Mouse (Mus musculus) macrophage (primary cell): ENCODE measurements around the gene Crebl2. TPM values are rescaled to one million over a fixed set of nuclear protein-coding genes. Genes with fewer than 3 reads are reported as not detected.

Source experiments
- H3K27ac ChIP-seq: fragments of 350-480 bp; formaldehyde crosslinking; 2 replicates; pipeline ENCODE4 v1.9.0; 2021
- H3K36me3 ChIP-seq: fragments of 350-480 bp; formaldehyde crosslinking; 2 replicates; pipeline ENCODE4 v1.9.0; 2021; ENCODE audit errors: inconsistent target
- H3K4me3 ChIP-seq: fragments of 350-480 bp; formaldehyde crosslinking; 2 replicates; pipeline ENCODE4 v1.9.0; 2021; ENCODE audit errors: inconsistent target
- H3K79me2 ChIP-seq: fragments of 350-480 bp; formaldehyde crosslinking; 2 replicates; pipeline ENCODE4 v1.9.0; 2021; ENCODE audit errors: inconsistent target
- WGBS: methylation state at CpG from one replicate; pipeline ENCODE4 v1.1.7; 2026; ENCODE audit warnings: inconsistent platforms; ENCODE audit not compliant: missing documents; 5-methylcytosine and 5-hydroxymethylcytosine counted together
- polyA plus RNA-seq: library from polyadenylated mRNA; stranded (reverse); fragments of 250-400 nt; gene quantifications from 3 replicates; pipeline ENCODE4 v1.2.4, GENCODE M21; 2018; ENCODE audit warnings: inconsistent platforms

Crebl2 gene
- polyA plus RNA-seq, 1 experiment from 2014 or later: 8.3 TPM

DNA sequence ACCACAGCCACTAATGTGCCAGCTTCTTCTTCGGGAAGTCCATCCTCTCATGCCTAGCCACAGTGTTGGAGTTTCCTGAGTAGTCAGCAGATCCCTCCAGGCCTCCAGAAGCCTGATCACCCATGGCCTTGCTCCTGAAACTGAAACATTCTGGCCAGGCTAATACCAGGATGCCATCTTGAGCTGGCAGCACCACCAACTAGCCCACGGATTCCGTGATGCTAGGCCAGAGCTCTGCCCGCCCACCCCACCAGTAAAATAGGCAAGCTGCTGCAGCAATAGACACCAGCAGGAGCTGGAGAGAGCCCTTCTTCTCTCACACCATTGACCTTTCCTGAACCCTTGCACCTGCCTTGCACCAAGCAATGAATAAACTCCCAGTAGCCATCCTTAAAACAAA is 17.6 kb downstream of the Crebl2 start:
- Histone ChIP-seq H3K4me3 (no peak overlapping the region), H3K79me2 (no peaks in the 10 kb centered on the region), H3K36me3 (no peaks in the 10 kb centered on the region), H3K27ac (no peak overlapping the region)
- 87% methylated on average over 4 of the region's 4 CpGs for whole genome bisulfite sequencing

DNA sequence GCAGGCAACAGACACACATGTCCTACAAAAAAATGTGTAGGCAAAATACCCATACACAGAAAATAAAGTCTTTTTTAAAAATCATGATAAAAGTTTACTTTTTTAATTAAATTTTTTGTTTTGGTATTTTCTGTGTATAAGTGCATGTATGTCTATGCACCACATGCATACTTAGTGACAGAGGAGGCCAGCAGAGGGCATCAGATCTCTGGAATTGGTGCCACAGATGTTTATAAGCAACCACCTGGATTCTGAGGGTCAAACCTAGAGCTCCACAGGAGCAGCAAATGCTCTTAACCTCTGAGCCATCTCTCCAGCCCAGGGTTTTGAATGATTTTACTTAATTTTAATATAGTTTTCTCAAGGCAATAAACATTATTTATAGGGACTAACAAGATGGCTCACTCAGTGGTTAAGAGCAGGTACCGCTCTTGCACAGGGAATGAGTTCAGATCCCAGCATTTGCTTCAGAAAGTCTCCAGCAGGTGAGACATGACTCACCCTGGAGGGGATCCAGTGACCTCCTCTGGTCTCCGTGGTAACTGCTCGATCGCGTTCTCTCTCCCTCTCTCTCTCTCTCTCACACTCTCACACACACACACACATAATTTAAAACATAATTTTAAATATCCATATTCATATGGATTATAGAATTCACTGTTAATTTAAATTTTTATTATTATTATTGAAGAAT is 18.4 kb downstream of the Crebl2 start:
- 97% methylated on average over 5 of the region's 5 CpGs for WGBS
- no peaks in the 10 kb centered on the region for H3K79me2 ChIP-seq
- H3K36me3 ChIP-seq: peaks cover 6% of the 10 kb centered on the region; the same call in 1 of the 2 replicates
- no peak overlapping the region for H3K4me3 ChIP-seq
- H3K27ac ChIP-seq: no peak overlapping the region

DNA sequence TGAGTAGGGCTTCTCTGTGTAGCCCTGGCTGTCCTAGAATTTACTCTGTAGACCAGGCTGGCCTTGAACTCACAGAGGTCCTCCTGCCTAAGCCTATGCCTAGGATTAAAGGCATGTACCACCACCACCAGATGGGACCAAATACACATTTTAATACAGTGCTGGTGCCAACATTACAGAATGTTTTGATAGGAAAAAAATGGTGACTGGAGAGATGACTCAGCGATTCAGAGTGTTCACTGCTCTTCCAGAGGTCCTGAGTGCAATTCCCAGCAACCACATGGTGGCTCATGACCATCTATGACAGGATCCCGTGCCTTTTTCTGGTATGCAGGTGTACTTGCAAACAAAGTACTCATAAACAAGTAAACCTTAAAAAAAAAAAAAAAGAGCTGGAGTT is 19.5 kb downstream of the Crebl2 start:
- H3K27ac ChIP-seq: no peak overlapping the region
- no peaks in the 10 kb centered on the region for H3K79me2 ChIP-seq
- H3K36me3 ChIP-seq: peaks cover 10% of the 10 kb centered on the region; the same call in 1 of the 2 replicates
- H3K4me3 ChIP-seq: no peak overlapping the region
- 100% methylated on average over 2 of the region's 2 CpGs for WGBS

DNA sequence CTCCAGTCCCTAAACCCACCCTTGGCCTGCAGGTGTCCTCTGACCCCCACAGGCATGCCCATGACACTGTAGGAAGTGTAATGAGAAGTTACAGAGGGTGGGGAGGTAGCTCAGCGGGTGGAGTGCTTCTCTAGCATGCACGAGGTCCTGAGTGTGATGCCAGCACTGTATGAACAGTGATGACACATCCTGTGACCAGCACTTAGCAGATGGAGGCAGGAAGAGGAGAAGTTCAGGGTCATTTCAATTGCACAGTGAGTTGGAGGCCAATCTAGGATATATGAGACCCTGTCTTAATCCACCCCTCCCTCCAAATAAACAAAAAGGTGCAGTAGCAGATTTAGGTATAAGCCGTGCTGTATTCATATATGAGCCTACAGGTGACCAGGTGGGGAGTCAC is 20.0 kb downstream of the Crebl2 start:
- peaks cover 10% of the 10 kb centered on the region; the same call in 1 of the 2 replicates for H3K36me3 ChIP-seq
- H3K27ac ChIP-seq: no peak overlapping the region
- H3K4me3 ChIP-seq: no peak overlapping the region
- 81% methylated on average over 3 of the region's 3 CpGs for WGBS
- no peaks in the 10 kb centered on the region for H3K79me2 ChIP-seq

DNA sequence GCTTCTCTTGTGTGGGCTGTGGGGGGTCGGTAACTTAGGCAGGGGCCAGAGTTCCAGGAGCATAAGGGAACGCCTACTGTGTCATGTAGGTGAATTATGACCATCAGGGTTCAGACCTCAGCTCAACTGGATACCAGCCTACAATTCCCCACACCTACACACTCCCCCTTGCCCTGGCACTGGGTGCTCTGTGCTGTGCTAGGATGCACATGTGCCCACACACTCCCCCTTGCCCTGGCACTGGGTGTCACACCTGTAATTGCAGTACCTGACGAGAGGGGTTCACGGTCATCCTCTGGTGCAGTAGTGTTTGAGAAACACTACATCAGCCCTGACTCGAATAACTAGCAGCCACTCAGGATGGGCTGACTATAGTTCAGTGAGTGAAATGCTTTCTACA is 24.8 kb downstream of the Crebl2 start:
- Histone ChIP-seq H3K36me3 (peaks cover 27% of the 10 kb centered on the region), H3K79me2 (no peaks in the 10 kb centered on the region), H3K4me3 (no peak overlapping the region), H3K27ac (no peak overlapping the region)
- WGBS: 99% methylated on average over 5 of the region's 5 CpGs

DNA sequence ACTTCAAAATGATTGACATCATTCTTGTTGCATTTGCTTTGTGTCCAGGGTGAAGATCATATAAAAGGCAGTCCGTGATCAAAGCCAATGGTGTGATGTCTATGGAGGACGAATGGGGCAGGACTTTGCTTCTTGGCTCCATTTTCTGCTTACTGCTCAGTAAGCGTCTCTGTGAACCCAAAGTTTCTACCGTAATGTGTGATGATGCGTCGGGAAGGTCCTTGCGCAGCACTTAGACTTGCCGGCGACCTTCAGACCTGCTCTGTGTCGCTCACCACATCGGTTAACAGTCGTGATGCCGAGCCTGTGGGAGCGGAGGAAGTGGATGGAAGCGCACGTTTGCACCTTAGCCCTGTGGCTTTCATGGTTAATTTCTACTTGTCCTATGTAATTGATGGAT is 26.0 kb downstream of the Crebl2 start:
- H3K36me3 ChIP-seq: peaks cover 27% of the 10 kb centered on the region
- H3K4me3 ChIP-seq: no peak overlapping the region
- no peak overlapping the region for H3K27ac ChIP-seq
- H3K79me2 ChIP-seq: no peaks in the 10 kb centered on the region
- WGBS: 96% methylated on average over 16 of the region's 16 CpGs

DNA sequence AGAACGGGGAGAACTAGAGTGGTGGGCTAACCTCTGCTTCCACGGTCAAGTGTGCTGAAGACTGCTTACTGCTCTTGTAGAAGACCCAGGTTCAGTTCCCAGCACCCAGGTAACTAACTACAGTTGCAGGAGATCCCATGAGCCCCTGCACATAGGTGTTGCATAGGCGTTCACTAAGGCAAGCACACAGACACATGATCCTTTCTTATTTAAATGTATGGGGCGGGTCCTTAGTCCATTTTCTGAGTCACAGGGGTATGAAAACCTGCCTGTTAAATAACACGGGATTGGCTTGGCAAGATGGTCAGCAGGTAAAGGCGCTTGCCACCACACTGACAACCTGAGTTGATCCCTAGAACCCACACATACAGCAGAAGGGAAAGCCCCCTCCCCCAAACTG is 29.1 kb downstream of the Crebl2 start:
- no peak overlapping the region for H3K4me3 ChIP-seq
- H3K27ac ChIP-seq: no peak overlapping the region
- WGBS: 96% methylated on average over 6 of the region's 6 CpGs
- H3K79me2 ChIP-seq: no peaks in the 10 kb centered on the region
- peaks cover 17% of the 10 kb centered on the region; the same call in 1 of the 2 replicates for H3K36me3 ChIP-seq

DNA sequence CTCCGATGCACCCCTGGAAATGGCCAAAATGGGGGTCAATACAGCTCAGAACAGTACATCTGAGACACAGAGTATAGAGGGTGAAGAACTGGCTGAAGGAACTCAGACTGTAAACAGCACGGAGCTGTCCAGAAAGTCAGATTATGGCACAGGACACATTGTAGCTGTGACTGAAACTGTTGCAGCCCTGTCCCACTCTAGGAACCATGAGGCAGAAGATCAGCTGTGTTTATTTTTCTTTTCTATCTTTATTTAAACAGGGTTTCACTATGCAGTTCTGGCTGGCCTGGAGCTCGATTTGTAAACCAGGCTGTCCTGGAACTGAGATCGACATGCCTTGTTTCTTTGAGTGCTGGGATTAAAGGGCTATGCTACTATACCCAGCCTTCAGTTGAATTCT is 30.3 kb downstream of the Crebl2 start:
- no peak overlapping the region for H3K4me3 ChIP-seq
- no peak overlapping the region for H3K27ac ChIP-seq
- peaks cover 17% of the 10 kb centered on the region; the same call in 1 of the 2 replicates for H3K36me3 ChIP-seq
- H3K79me2 ChIP-seq: no peaks in the 10 kb centered on the region
- 87% methylated on average over 4 of the region's 4 CpGs for WGBS

DNA sequence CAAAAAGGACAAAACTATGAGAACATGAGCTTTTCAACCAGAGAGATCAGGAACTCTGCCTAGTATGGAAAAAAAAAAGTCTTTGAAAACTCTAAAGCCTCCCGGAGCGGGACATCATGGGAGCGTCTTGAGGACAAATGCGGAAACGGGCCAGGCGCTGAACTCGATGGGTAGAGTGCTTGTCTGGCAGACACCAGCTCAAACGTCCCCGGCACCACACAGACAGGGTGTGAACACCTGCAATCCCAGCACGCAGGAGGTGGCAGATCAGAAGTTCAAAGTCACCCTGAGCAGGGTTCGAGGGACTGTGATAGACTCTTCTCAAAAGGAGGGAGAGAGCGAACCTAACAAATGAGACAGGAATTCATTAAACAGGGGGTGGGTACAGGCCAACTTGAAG is 31.4 kb downstream of the Crebl2 start:
- WGBS: 93% methylated on average over 12 of the region's 12 CpGs
- H3K27ac ChIP-seq: no peak overlapping the region
- H3K79me2 ChIP-seq: no peaks in the 10 kb centered on the region
- H3K36me3 ChIP-seq: 0 out of 2 replicates have a peak, but pooled peaks cover 12% of the 10 kb centered on the region
- no peak overlapping the region for H3K4me3 ChIP-seq

DNA sequence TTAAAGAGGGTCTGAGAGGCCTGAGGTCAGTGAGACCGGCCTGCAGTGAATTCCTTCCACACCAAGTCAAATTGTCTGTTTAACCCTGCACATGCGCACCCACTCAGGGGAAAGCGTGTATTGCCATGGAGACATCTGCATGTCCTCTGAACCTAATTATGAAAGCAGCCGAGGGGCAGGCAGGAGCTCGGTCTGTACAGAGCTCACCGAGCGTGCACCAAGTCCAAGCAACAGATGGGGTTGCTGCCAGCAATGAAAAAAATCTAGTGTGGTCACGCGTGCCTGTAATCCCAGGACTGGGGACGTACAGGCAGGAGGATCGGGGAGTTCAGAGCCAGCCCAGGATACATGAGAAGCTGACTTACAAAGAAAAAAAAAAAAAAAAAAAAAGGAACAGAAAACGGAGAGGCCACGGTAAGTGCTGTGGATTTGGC is 32.7 kb downstream of the Crebl2 start:
- WGBS: 61% methylated on average over 12 of the region's 13 CpGs
- no peak overlapping the region for H3K4me3 ChIP-seq
- H3K36me3 ChIP-seq: no peaks in the 10 kb centered on the region
- H3K79me2 ChIP-seq: no peaks in the 10 kb centered on the region
- no peak overlapping the region for H3K27ac ChIP-seq

DNA sequence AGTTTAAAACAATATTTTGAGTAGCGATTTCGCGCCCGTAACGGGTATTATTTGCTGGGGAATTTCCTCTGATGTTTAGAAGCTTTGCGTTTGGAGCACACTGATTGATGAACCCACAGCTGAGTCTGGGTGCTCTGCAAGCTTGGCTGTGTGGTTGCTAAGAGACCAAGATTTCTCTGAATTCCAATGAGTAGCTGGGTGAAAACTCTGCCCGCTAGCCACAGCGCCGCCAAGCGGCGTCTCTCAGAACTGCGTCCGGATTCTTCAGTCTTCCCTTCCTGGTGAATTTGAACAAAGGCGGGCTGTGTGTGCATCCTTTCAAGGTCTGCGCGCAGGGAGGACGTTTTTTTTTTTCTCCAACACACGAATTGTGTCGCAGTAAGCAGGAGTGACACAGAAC is 33.2 kb downstream of the Crebl2 start:
- 5% methylated on average over 19 of the region's 19 CpGs for WGBS
- Histone ChIP-seq H3K36me3 (no peaks in the 10 kb centered on the region), H3K4me3 (no peak overlapping the region), H3K79me2 (no peaks in the 10 kb centered on the region), H3K27ac (no peak overlapping the region)

DNA sequence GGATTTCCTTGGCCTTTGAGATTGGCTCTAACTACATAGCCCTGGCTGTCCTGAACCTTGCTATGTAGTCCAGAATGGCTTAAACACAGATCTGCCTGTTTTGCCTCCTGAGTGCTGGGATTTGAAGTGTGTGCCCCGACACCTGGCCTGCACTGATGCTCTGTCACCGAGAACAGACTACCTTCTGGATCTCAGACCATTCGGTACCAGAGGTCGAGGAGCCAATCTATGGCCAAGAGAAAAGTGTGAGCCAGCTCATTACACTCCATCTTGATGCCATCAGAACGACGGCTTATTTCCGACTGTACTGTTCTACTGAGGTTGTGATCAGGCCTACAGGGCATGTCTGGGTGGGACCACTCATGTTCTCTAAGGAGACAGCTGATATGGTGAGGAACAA is 36.2 kb downstream of the Crebl2 start:
- Histone ChIP-seq H3K36me3 (no peaks in the 10 kb centered on the region), H3K79me2 (no peaks in the 10 kb centered on the region), H3K27ac (no peak overlapping the region), H3K4me3 (no peak overlapping the region)
- WGBS: 92% methylated on average over 7 of the region's 7 CpGs

DNA sequence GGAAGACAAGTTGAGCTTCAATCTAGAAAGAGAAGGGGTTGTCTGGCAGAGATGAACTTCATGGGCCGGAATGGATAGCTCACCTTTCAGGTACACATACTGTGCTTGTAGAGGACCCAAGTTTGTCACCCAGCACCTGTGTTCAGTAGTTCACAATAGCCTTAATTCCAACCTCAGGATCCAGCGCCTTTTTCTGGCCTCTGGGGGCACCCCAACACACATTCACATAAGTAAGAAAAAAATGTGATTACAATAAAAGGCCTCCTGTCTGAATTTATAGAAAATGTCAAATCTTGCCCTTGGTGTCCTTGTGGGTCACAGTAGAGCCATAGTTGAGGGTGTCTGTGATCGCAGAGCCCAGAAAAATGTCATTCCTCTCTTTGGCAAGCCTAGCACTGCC is 37.4 kb downstream of the Crebl2 start:
- Histone ChIP-seq H3K4me3 (no peak overlapping the region), H3K79me2 (no peaks in the 10 kb centered on the region), H3K36me3 (no peaks in the 10 kb centered on the region), H3K27ac (no peak overlapping the region)
- WGBS: 91% methylated on average over 3 of the region's 3 CpGs

DNA sequence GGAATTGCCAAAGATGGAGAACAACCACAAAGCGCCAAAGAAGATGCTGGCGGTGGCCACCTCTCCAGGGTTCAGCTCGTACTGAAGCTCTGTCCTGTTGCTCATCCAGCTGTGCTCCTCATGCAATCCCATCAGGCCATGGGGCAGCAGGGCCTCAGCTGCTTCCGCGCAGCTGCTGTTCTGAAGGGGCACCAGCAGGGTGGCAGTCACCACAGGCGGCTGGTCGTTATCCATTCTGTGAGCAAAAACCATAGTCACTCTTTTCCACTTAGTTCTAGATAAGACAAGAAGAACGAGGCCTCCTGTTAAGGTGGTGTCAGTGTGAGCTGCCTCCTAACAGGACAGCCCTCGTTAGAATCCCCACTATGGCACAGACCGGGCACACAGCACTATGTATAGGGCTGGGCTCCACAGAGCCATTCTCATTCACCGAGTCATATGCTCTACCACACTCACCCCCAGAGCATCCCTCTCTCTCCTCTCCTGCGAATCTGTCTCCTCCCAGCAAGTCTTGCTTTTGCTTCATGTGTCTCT is 40.3 kb downstream of the Crebl2 start:
- no peak overlapping the region for H3K4me3 ChIP-seq
- no peaks in the 10 kb centered on the region for H3K79me2 ChIP-seq
- no peaks in the 10 kb centered on the region for H3K36me3 ChIP-seq
- 89% methylated on average over 12 of the region's 12 CpGs for WGBS
- no peak overlapping the region for H3K27ac ChIP-seq

DNA sequence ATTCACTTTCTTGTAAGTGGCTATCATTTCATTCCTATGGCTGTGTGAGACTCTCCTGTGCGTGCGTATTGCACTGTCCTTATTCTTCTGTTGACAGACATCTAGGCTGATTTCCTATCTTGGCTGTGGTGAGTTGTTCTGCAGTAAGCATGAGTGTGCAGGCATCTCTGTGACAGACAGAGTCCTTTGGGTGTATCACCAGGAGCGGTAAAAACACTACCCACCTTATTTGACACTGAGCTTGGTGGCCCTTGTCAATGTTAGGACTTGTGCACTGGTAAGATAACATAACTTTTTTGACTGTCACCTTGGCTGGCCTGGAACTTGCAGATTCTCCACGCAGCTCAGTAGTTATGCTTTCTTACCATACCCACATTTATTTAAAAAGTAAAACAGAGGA is 40.9 kb downstream of the Crebl2 start:
- Histone ChIP-seq H3K79me2 (no peaks in the 10 kb centered on the region), H3K27ac (no peak overlapping the region), H3K36me3 (no peaks in the 10 kb centered on the region), H3K4me3 (no peak overlapping the region)
- 95% methylated on average over 4 of the region's 4 CpGs for WGBS

DNA sequence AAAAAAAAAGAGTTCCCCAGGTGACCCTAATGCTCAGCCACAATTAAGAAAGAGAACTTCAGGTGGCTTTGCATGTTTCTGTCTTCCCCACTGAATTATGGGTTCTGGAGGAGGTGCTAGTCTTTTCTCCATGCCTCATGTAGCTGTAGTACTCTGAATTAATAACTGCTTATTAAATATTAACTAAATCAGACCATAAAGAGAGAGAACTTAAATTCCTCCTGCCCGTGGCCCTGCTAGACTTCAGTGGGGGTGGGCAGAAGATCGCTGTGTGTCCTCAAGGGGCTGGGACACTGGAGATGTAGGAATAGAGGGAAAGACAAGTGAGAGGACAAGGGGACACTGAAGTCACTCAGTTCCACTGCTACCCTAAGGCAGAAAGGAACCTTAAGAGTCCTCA is 42.3 kb downstream of the Crebl2 start:
- H3K36me3 ChIP-seq: no peaks in the 10 kb centered on the region
- no peak overlapping the region for H3K27ac ChIP-seq
- H3K4me3 ChIP-seq: no peak overlapping the region
- 100% methylated on average over 2 of the region's 2 CpGs for WGBS
- H3K79me2 ChIP-seq: no peaks in the 10 kb centered on the region
